Mouse (Mus musculus) E14TG2a.4 (cell line): ENCODE measurements around the gene Olfm4.

ENCODE experiments used
- CTCF ChIP-seq: conservative IDR thresholded peaks from 2 replicates; pipeline ENCODE4 v1.5.1; 2014; ENCODE audit warnings: low read length
- NANOG ChIP-seq: IDR thresholded peaks from 2 replicates; pipeline ENCODE4 v1.6.1; 2014; ENCODE audit warnings: borderline replicate concordance, low read length, mixed read lengths
- POU5F1 ChIP-seq: IDR thresholded peaks from 2 replicates; pipeline ENCODE4 v1.6.1; 2014; ENCODE audit warnings: low read length, borderline replicate concordance

- TF ChIP-seq NANOG (no peak), CTCF (no peak), POU5F1 (no peak)
Observed at GRCm38 (mm10) chr14:79934426-79934825, 49.5 kb upstream of the Olfm4 start.
